Mouse (Mus musculus): ENCODE results near the gene Actn1. TPM values are rescaled to one million over a fixed set of nuclear protein-coding genes. Genes with fewer than 3 reads are reported as not detected.

Gene Actn1
- total and polyA plus RNA-seq, 2 experiments from 2014 or later = 15.7 to 85.3 TPM

GRCm38 (mm10) chr12:80247067-80247466 lies 13.1 kb downstream of the Actn1 start:
- Histone ChIP-seq H3K9me3 (replicated peaks; ENCODE audit: control insufficient read depth, low read length) (no peaks in the 10 kb centered on the region), H3K4me3 (ENCODE audit: low read depth, low read length) (no peak overlapping the region), H3K4me1 (ENCODE audit: control insufficient read depth, insufficient read depth) (peaks cover 66% of the 10 kb centered on the region), H3K27ac (ENCODE audit: low read depth) (peak overlapping the region; percentile 46; the same call in 1 of the 2 replicates), H3K9ac (replicated peaks; ENCODE audit: low read depth, low read length) (no peak overlapping the region), H3K36me3 (replicated peaks; ENCODE audit: control insufficient read depth, insufficient read depth, low read length) (no peaks in the 10 kb centered on the region), H3K27me3 (ENCODE audit: control insufficient read depth, insufficient read depth, low read length) (no peaks in the 10 kb centered on the region), H3K4me2 (ENCODE audit: low read depth, low read length) (no peak overlapping the region)
- no peak for DNase-seq (ENCODE audit: low spot score)
- TF ChIP-seq EP300 (IDR thresholded peaks at IDR 0.05; ENCODE audit: low read depth) (no peak), CTCF (IDR thresholded peaks at IDR 0.05; ENCODE audit: low read depth) (no peak)
- no peak for ATAC-seq (ENCODE audit: insufficient read depth, low read depth)
- 33% methylated on average over 5 of the region's 5 CpGs for WGBS

GRCm38 (mm10) chr12:80246505-80246904 lies 13.7 kb downstream of the Actn1 start:
- DNase-seq (ENCODE audit: low spot score) (no peak), ATAC-seq (ENCODE audit: insufficient read depth, low read depth) (no peak; the same call in 1 of the 2 replicates)
- Histone ChIP-seq H3K4me1 (ENCODE audit: control insufficient read depth, insufficient read depth) (peaks cover 61% of the 10 kb centered on the region), H3K9me3 (replicated peaks; ENCODE audit: control insufficient read depth, low read length) (no peaks in the 10 kb centered on the region), H3K27me3 (ENCODE audit: control insufficient read depth, insufficient read depth, low read length) (no peaks in the 10 kb centered on the region), H3K27ac (ENCODE audit: low read depth) (peak overlapping the region; percentile 46), H3K36me3 (replicated peaks; ENCODE audit: control insufficient read depth, insufficient read depth, low read length) (no peaks in the 10 kb centered on the region), H3K9ac (replicated peaks; ENCODE audit: low read depth, low read length) (no peak overlapping the region), H3K4me3 (ENCODE audit: low read depth, low read length) (no peak overlapping the region), H3K4me2 (ENCODE audit: low read depth, low read length) (no peak overlapping the region)
- WGBS = 47% methylated on average over 2 of the region's 2 CpGs
- TF ChIP-seq EP300 (IDR thresholded peaks at IDR 0.05; ENCODE audit: low read depth) (no peak), CTCF (IDR thresholded peaks at IDR 0.05; ENCODE audit: low read depth) (no peak)

DNA sequence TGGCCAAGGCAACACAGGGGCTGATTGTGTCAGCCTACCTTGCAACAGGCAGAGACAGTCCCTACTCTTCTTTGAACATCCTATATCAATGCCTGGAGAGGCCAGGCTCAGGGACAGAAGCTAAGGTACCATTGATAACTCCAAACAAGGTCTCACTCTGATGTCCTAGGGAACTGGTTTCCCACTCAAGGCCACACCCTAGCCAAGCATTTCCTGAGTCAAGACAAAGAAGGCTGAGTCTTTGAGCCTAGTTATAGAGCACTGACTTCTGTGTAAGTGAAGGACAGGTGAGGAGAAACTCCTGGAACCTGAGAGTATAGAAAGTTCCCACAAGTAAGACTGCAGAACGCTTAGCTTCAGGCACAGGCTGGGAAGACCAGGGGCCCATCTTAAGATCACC lies 15.4 kb downstream of the Actn1 start:
- ATAC-seq (ENCODE audit: insufficient read depth, low read depth) = no peak
- Histone ChIP-seq H3K4me2 (ENCODE audit: low read depth, low read length) (no peak overlapping the region), H3K4me3 (ENCODE audit: low read depth, low read length) (no peak overlapping the region), H3K9ac (replicated peaks; ENCODE audit: low read depth, low read length) (no peak overlapping the region), H3K27me3 (ENCODE audit: control insufficient read depth, insufficient read depth, low read length) (no peaks in the 10 kb centered on the region), H3K9me3 (replicated peaks; ENCODE audit: control insufficient read depth, low read length) (no peaks in the 10 kb centered on the region), H3K36me3 (replicated peaks; ENCODE audit: control insufficient read depth, insufficient read depth, low read length) (no peaks in the 10 kb centered on the region), H3K27ac (ENCODE audit: low read depth) (no peak overlapping the region), H3K4me1 (ENCODE audit: control insufficient read depth, insufficient read depth) (peaks cover 60% of the 10 kb centered on the region)
- 83% methylated on average over 1 of the region's 1 CpGs for WGBS
- TF ChIP-seq EP300 (IDR thresholded peaks at IDR 0.05; ENCODE audit: low read depth) (no peak), CTCF (IDR thresholded peaks at IDR 0.05; ENCODE audit: low read depth) (no peak)
- no peak for DNase-seq (ENCODE audit: low spot score)

GRCm38 (mm10) chr12:80244127-80244526 lies 16.0 kb downstream of the Actn1 start:
- DNase-seq (ENCODE audit: low spot score) = no peak
- no peak overlapping the region for H3K4me2 ChIP-seq (ENCODE audit: low read depth, low read length)
- H3K9me3 ChIP-seq (replicated peaks; ENCODE audit: control insufficient read depth, low read length) = no peaks in the 10 kb centered on the region
- no peak overlapping the region for H3K9ac ChIP-seq (replicated peaks; ENCODE audit: low read depth, low read length)
- 48% methylated on average over 6 of the region's 6 CpGs for WGBS
- H3K36me3 ChIP-seq (replicated peaks; ENCODE audit: control insufficient read depth, insufficient read depth, low read length) = no peaks in the 10 kb centered on the region
- H3K4me1 ChIP-seq (ENCODE audit: control insufficient read depth, insufficient read depth) = peaks cover 57% of the 10 kb centered on the region
- no peaks in the 10 kb centered on the region for H3K27me3 ChIP-seq (ENCODE audit: control insufficient read depth, insufficient read depth, low read length)
- ATAC-seq (ENCODE audit: insufficient read depth, low read depth) = peak; percentile 19; the same call in 1 of the 2 replicates
- TF ChIP-seq EP300 (IDR thresholded peaks at IDR 0.05; ENCODE audit: low read depth) = no peak
- TF ChIP-seq CTCF (IDR thresholded peaks at IDR 0.05; ENCODE audit: low read depth) = no peak
- no peak overlapping the region for H3K27ac ChIP-seq (ENCODE audit: low read depth)
- no peak overlapping the region for H3K4me3 ChIP-seq (ENCODE audit: low read depth, low read length)

GRCm38 (mm10) chr12:80243335-80243734 lies 16.8 kb downstream of the Actn1 start:
- TF ChIP-seq EP300 (IDR thresholded peaks at IDR 0.05; ENCODE audit: low read depth) = no peak
- no peak for TF ChIP-seq CTCF (IDR thresholded peaks at IDR 0.05; ENCODE audit: low read depth)
- no peaks in the 10 kb centered on the region for H3K36me3 ChIP-seq (replicated peaks; ENCODE audit: control insufficient read depth, insufficient read depth, low read length)
- WGBS = 56% methylated on average over 4 of the region's 4 CpGs
- ATAC-seq (ENCODE audit: insufficient read depth, low read depth) (peak; percentile 33), DNase-seq (ENCODE audit: low spot score) (no peak)
- peaks cover 54% of the 10 kb centered on the region for H3K4me1 ChIP-seq (ENCODE audit: control insufficient read depth, insufficient read depth)
- no peaks in the 10 kb centered on the region for H3K9me3 ChIP-seq (replicated peaks; ENCODE audit: control insufficient read depth, low read length)
- no peak overlapping the region for H3K9ac ChIP-seq (replicated peaks; ENCODE audit: low read depth, low read length)
- H3K4me2 ChIP-seq (ENCODE audit: low read depth, low read length) = no peak overlapping the region
- no peaks in the 10 kb centered on the region for H3K27me3 ChIP-seq (ENCODE audit: control insufficient read depth, insufficient read depth, low read length)
- H3K4me3 ChIP-seq (ENCODE audit: low read depth, low read length) = no peak overlapping the region
- no peak overlapping the region for H3K27ac ChIP-seq (ENCODE audit: low read depth)

GRCm38 (mm10) chr12:80239445-80239844 lies 20.7 kb downstream of the Actn1 start:
- Histone ChIP-seq H3K27me3 (ENCODE audit: control insufficient read depth, insufficient read depth, low read length) (no peaks in the 10 kb centered on the region), H3K27ac (ENCODE audit: low read depth) (no peak overlapping the region), H3K9me3 (replicated peaks; ENCODE audit: control insufficient read depth, low read length) (no peaks in the 10 kb centered on the region), H3K4me2 (ENCODE audit: low read depth, low read length) (no peak overlapping the region), H3K9ac (replicated peaks; ENCODE audit: low read depth, low read length) (no peak overlapping the region), H3K36me3 (replicated peaks; ENCODE audit: control insufficient read depth, insufficient read depth, low read length) (peaks cover 2% of the 10 kb centered on the region; the same call in 1 of the 2 replicates), H3K4me3 (ENCODE audit: low read depth, low read length) (no peak overlapping the region), H3K4me1 (ENCODE audit: control insufficient read depth, insufficient read depth) (peaks cover 21% of the 10 kb centered on the region)
- TF ChIP-seq CTCF (IDR thresholded peaks at IDR 0.05; ENCODE audit: low read depth) (no peak), EP300 (IDR thresholded peaks at IDR 0.05; ENCODE audit: low read depth) (no peak)
- 89% methylated on average over 5 of the region's 5 CpGs for WGBS
- DNase-seq (ENCODE audit: low spot score) = no peak
- no peak; the same call in 1 of the 2 replicates for ATAC-seq (ENCODE audit: insufficient read depth, low read depth)

All from heart, postnatal 0 days (tissue).